Mouse (Mus musculus) midbrain, embryonic 15.5 days (tissue): ENCODE results near the gene Tmem209. TPM values are rescaled to one million over a fixed set of nuclear protein-coding genes. Genes with fewer than 3 reads are reported as not detected.

Experiments
- ATAC-seq: fragments of 200-750 bp; cut with Nextera tagmentation; replicated peaks from 2 replicates; pipeline ENCODE4 v1.8.0; 2017; ENCODE audit warnings: moderate TSS enrichment
- H3K27ac ChIP-seq: fragments of 300-500 bp; sonication (generic); 2 replicates; pipeline ENCODE4 v1.5.1; 2015; ENCODE audit warnings: mild to moderate bottlenecking, inconsistent platforms
- H3K27me3 ChIP-seq: fragments of 300-500 bp; sonication (generic); replicated peaks from 2 replicates; pipeline ENCODE4 v1.6.1; 2015; ENCODE audit warnings: inconsistent platforms
- H3K36me3 ChIP-seq: fragments of 300-500 bp; sonication (generic); replicated peaks from 2 replicates; pipeline ENCODE4 v1.6.1; 2015; ENCODE audit warnings: inconsistent platforms
- H3K4me1 ChIP-seq: fragments of 300-500 bp; sonication (generic); 2 replicates; pipeline ENCODE4 v1.6.1; 2015; ENCODE audit warnings: inconsistent platforms
- H3K4me2 ChIP-seq: fragments of 300-500 bp; sonication (generic); 2 replicates; pipeline ENCODE4 v1.6.1; 2015; ENCODE audit warnings: inconsistent platforms, mild to moderate bottlenecking, moderate library complexity
- H3K4me3 ChIP-seq: fragments of 300-500 bp; sonication (generic); 2 replicates; pipeline ENCODE4 v1.5.1; 2015; ENCODE audit warnings: mild to moderate bottlenecking, inconsistent platforms
- H3K9ac ChIP-seq: fragments of 300-500 bp; sonication (generic); 2 replicates; pipeline ENCODE4 v1.6.1; 2015; ENCODE audit warnings: mild to moderate bottlenecking, inconsistent platforms
- H3K9me3 ChIP-seq: fragments of 300-500 bp; sonication (generic); 2 replicates; pipeline ENCODE4 v1.6.1; 2016; ENCODE audit warnings: inconsistent platforms
- WGBS: fragments of 180-500 bp; shearing (Covaris S2); methylation state at CpG from one replicate; pipeline ENCODE4 v1.1.7; 2015; ENCODE audit warnings: mixed read lengths; 5-methylcytosine and 5-hydroxymethylcytosine counted together
- polyA plus RNA-seq: library from polyadenylated mRNA; unstranded; fragments of >200 nt; fragmentation: Nextera tagmentation; extraction: Ambion mirVana; gene quantifications from 2 replicates; pipeline ENCODE4 v1.2.1, GENCODE M21; 2015

The Tmem209 gene
- polyA plus RNA-seq, 1 experiment from 2014 or later: 31.3 TPM

DNA sequence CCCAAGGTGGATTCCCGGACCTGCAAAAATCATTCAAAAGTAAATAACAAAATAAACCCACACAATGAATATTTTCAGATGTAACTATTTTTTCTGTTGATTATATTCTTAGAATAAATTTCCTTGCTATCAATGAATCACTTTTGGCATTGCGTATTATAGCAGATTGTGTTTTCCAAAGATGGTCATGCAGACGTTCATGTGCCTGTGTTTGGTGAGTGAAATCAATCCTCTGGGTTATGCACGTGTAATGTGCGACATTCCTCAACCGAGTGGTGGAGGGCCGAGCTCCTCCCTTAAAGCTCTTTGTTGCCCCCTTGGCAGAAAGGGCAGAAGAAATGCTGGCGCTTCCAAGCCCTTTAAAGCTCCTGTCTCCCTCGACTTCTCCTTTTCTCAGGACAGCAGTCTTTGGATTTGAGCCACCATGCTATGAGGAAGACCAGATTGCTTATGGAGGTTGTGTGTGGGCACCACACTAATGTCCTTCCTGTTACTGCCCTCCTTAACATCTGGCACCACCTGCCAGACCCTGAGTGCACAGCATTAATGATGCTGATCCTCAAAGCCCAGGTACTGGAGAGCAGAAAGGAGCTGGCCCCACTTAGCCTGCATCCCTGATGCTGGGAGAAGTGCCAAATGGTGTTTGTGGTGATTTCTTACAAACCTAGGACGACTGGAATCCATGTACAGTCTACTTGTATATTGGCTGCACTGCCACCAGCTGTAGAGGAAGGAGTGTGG, 33.4 kb downstream of the Tmem209 start:
- no peak for ATAC-seq
- Histone ChIP-seq H3K9ac (no peak overlapping the region), H3K27ac (no peak overlapping the region), H3K4me3 (no peak overlapping the region), H3K27me3 (no peaks in the 10 kb centered on the region), H3K4me2 (no peak overlapping the region), H3K36me3 (no peaks in the 10 kb centered on the region), H3K4me1 (no peaks in the 10 kb centered on the region), H3K9me3 (no peaks in the 10 kb centered on the region)
- WGBS: 68% methylated on average over 10 of the region's 10 CpGs

GRCm38 (mm10) chr6:30471706-30472105, 37.9 kb downstream of the Tmem209 start:
- no peak for ATAC-seq
- no peaks in the 10 kb centered on the region for H3K36me3 ChIP-seq
- H3K27me3 ChIP-seq: no peaks in the 10 kb centered on the region
- H3K4me2 ChIP-seq: no peak overlapping the region
- no peak overlapping the region for H3K9ac ChIP-seq
- H3K4me1 ChIP-seq: peaks cover 6% of the 10 kb centered on the region; the same call in 1 of the 2 replicates
- H3K4me3 ChIP-seq: no peak overlapping the region
- no peak overlapping the region for H3K27ac ChIP-seq
- H3K9me3 ChIP-seq: no peaks in the 10 kb centered on the region
- 68% methylated on average over 3 of the region's 3 CpGs for WGBS

DNA sequence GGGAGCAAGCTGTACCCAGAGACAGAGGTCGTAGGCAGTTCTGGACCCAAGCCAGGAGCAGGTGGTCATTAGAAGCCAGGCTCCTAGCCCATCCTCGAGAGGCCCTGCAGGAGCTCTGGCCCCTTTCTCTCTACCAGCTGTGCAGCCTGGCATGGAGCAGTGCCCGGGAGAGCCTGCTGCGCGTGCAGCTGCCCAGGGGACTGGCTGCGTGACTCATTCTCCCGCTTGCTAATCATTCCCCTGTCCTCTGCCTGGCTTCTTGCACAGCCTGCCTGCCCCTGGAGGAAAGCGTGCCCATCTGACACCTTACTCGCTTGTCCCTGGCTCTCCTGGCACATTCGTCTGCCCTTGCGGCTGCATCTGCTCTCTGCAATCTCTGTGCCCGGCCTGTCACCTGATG, 40.2 kb downstream of the Tmem209 start:
- Histone ChIP-seq H3K9ac (no peak overlapping the region), H3K4me2 (no peak overlapping the region), H3K27me3 (no peaks in the 10 kb centered on the region), H3K4me1 (peaks cover 6% of the 10 kb centered on the region; the same call in 1 of the 2 replicates), H3K4me3 (no peak overlapping the region), H3K27ac (peak overlapping the region; percentile 49), H3K36me3 (no peaks in the 10 kb centered on the region), H3K9me3 (no peaks in the 10 kb centered on the region)
- 54% methylated on average over 12 of the region's 12 CpGs for WGBS
- peak; percentile 71 for ATAC-seq

GRCm38 (mm10) chr6:30468684-30469083, 40.9 kb downstream of the Tmem209 start:
- peak overlapping the region; percentile 49; the same call in 1 of the 2 replicates for H3K27ac ChIP-seq
- no peak overlapping the region for H3K9ac ChIP-seq
- WGBS: 49% methylated on average over 12 of the region's 12 CpGs
- H3K9me3 ChIP-seq: no peaks in the 10 kb centered on the region
- ATAC-seq: no peak
- H3K4me1 ChIP-seq: peaks cover 6% of the 10 kb centered on the region; the same call in 1 of the 2 replicates
- no peak overlapping the region for H3K4me3 ChIP-seq
- H3K36me3 ChIP-seq: no peaks in the 10 kb centered on the region
- H3K27me3 ChIP-seq: no peaks in the 10 kb centered on the region
- H3K4me2 ChIP-seq: no peak overlapping the region

DNA sequence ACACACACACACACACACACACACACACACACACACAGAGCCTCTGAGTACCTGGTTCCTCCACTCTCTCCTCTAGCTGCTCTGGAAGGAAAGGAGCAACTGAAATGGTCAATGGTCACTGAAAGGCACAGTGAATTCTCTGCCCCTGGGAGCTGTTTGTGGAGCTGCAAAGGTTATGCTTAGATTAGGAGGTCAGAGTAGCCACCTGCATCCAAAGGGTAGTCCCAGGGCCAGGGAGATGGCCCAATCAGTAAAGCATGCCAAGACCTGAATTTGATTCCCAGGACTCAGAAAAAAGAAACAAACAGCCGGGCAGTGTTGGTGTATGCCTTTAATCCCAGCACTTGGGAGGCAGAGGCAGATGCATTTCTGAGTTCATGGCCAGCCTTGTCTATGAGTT, 41.5 kb downstream of the Tmem209 start:
- Histone ChIP-seq H3K27ac (no peak overlapping the region), H3K27me3 (no peaks in the 10 kb centered on the region), H3K4me2 (no peak overlapping the region), H3K36me3 (no peaks in the 10 kb centered on the region), H3K9me3 (no peaks in the 10 kb centered on the region), H3K4me1 (peaks cover 6% of the 10 kb centered on the region; the same call in 1 of the 2 replicates), H3K9ac (no peak overlapping the region), H3K4me3 (no peak overlapping the region)
- WGBS: 67% methylated on average over 1 of the region's 1 CpGs
- ATAC-seq: no peak

GRCm38 (mm10) chr6:30465586-30465985, 44.0 kb downstream of the Tmem209 start:
- WGBS: 89% methylated on average over 11 of the region's 11 CpGs
- Histone ChIP-seq H3K4me3 (no peak overlapping the region), H3K27me3 (no peaks in the 10 kb centered on the region), H3K36me3 (no peaks in the 10 kb centered on the region), H3K27ac (no peak overlapping the region), H3K4me1 (peaks cover 24% of the 10 kb centered on the region), H3K9me3 (no peaks in the 10 kb centered on the region), H3K9ac (no peak overlapping the region), H3K4me2 (no peak overlapping the region)
- ATAC-seq: no peak

GRCm38 (mm10) chr6:30462822-30463221, 46.8 kb downstream of the Tmem209 start:
- 43% methylated on average over 7 of the region's 7 CpGs for WGBS
- Histone ChIP-seq H3K4me2 (no peak overlapping the region), H3K4me1 (peaks cover 34% of the 10 kb centered on the region), H3K4me3 (no peak overlapping the region), H3K36me3 (no peaks in the 10 kb centered on the region), H3K9me3 (no peaks in the 10 kb centered on the region), H3K9ac (no peak overlapping the region), H3K27ac (no peak overlapping the region; the same call in 1 of the 2 replicates), H3K27me3 (no peaks in the 10 kb centered on the region)
- no peak for ATAC-seq

DNA sequence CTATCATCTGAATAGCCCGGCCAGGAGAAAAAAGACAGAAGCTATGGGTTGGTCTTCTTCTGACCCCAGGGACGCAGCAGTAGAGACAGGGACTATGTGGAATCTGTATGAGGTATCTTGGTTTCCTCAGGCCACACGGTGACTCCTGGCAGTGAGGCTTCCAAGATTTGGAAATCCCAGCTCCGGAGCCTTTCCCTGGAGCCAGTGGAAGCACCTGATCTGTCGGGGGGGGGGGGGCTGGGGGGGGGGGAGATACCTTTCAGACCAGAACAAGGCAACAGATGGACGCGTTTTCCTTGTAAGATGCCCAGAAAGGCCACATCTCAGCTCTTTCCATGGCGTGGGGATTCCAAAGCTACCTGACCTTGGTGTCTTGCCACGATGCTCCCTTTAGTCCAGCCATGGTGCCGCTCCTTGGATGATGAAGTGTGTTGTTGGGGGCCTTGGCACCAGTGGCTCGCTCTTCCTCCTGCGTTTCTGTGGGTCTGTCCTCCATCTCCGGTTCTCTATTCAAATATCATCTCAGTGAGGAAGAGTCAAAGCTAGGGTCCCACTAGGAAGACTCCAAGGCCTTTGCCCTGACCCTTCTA, 47.7 kb downstream of the Tmem209 start:
- ATAC-seq: no peak
- H3K9ac ChIP-seq: no peak overlapping the region
- H3K4me2 ChIP-seq: no peak overlapping the region
- H3K4me3 ChIP-seq: no peak overlapping the region
- no peaks in the 10 kb centered on the region for H3K9me3 ChIP-seq
- no peaks in the 10 kb centered on the region for H3K27me3 ChIP-seq
- no peaks in the 10 kb centered on the region for H3K36me3 ChIP-seq
- WGBS: 87% methylated on average over 13 of the region's 13 CpGs
- H3K4me1 ChIP-seq: peaks cover 34% of the 10 kb centered on the region
- H3K27ac ChIP-seq: peak overlapping the region; percentile 94

- peak overlapping the region; percentile 94 for H3K27ac ChIP-seq
- no peaks in the 10 kb centered on the region for H3K36me3 ChIP-seq
- H3K9me3 ChIP-seq: no peaks in the 10 kb centered on the region
- peaks cover 34% of the 10 kb centered on the region for H3K4me1 ChIP-seq
- H3K27me3 ChIP-seq: no peaks in the 10 kb centered on the region
- H3K4me3 ChIP-seq: no peak overlapping the region
- peak overlapping the region; percentile 53 for H3K4me2 ChIP-seq
- H3K9ac ChIP-seq: peak overlapping the region; percentile 28; the same call in 1 of the 2 replicates
- 10% methylated on average over 19 of the region's 19 CpGs for WGBS
- peak; percentile 96 for ATAC-seq
Observed at GRCm38 (mm10) chr6:30460750-30461446, 48.7 kb downstream of the Tmem209 start.

DNA sequence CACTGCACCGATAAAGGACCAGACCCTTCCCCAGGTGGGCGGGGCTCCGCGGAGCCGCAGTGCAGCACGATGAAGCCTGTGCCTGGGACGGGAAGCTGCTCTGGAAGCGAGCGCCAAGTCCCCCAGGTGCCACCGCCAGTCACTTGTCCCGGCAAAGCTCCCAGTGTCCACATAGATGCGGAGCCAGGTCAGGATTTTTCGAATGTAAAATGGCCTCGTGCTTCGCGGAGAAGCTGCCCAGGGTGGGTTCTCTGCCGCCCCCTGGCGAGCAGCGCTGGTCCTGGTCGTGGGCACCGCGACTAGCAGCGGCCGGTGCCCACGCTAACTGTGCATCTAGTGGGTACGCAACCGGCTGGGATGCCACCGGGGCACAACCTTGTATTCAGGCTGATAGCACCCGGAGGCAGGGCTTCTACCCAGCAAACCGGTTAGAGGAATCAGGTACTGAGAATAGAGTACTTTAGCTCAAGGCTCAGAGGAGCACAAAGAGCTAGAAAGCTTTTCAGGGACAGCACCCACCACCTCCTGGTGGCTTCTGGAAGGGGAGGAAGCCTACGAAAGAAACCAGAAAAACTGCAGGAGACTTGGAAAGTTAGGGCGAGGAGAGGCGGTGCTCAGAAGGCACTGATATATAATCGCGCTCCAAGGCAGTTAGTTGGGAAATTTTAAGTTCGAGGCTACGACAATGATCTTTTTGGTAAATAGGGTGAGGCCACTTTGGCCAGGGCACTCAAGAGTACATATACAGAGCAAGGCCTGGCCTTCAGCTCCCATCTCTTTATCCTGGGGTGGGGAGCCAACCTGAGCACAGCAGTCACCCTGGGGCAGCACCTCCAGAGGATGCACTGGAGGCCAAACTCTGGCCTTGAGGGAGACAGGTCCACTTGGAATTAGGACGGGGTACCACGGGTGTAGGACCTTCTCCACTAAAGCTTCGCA, 49.5 kb downstream of the Tmem209 start:
- Histone ChIP-seq H3K9me3 (no peaks in the 10 kb centered on the region), H3K27ac (peak overlapping the region; percentile 94), H3K4me3 (peak overlapping the region; percentile 36), H3K9ac (peak overlapping the region; percentile 42), H3K4me1 (peaks cover 34% of the 10 kb centered on the region), H3K36me3 (no peaks in the 10 kb centered on the region; the same call in 1 of the 2 replicates), H3K27me3 (no peaks in the 10 kb centered on the region), H3K4me2 (peak overlapping the region; percentile 53)
- 5% methylated on average over 40 of the region's 40 CpGs for WGBS
- peak; percentile 34 for ATAC-seq

DNA sequence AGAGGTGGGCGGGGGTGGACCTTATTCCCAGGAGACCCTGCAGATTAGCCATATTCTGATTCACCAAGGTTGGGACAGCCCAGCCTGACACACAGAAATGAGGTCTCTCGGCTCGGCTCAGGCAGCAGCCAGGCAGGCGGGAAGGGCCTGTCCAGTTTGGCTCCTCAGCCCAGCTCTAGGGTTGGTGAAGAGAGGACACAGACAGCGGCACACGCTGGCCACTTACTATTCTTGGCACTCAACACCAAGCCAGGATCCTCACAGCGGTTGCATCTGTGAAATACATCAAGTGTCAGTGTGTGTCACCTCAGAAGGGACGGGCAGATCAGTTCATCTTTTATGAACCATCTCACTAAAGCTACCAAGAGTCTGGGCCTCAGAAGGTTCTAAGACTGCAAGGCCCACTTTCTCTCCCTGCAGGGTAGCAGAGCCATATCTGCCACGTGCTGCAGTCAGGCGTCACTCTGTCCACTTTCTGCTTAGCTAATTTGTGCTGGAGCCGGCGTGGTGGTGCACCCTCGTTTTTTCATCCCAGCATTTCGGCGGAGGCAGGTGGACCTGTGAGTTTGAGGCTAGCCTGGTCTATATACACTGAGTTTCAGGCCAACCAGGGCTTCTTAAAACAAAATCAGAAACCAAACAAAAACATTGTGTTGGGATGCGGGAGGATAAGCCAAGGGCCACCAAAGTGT, 50.4 kb downstream of the Tmem209 start:
- H3K36me3 ChIP-seq: no peaks in the 10 kb centered on the region; the same call in 1 of the 2 replicates
- peak overlapping the region; percentile 42; the same call in 1 of the 2 replicates for H3K9ac ChIP-seq
- H3K4me3 ChIP-seq: peak overlapping the region; percentile 36
- no peak for ATAC-seq
- no peaks in the 10 kb centered on the region for H3K27me3 ChIP-seq
- 63% methylated on average over 16 of the region's 16 CpGs for WGBS
- H3K9me3 ChIP-seq: no peaks in the 10 kb centered on the region
- H3K27ac ChIP-seq: peak overlapping the region; percentile 94
- peak overlapping the region; percentile 53 for H3K4me2 ChIP-seq
- peaks cover 34% of the 10 kb centered on the region for H3K4me1 ChIP-seq
